ENCODE assay signal across 21 mouse cellular contexts in genomic region chr2:31893110-31893669, GRCm38 (mm10). TPM values are rescaled to one million over a fixed set of nuclear protein-coding genes. Genes with fewer than 3 reads are reported as not detected.
DNase-seq lines count a peak whose midpoint lies in the region; ATAC-seq lines count a peak whose summit lies in the region.
"Had no signal": no experiment of that assay in that cellular context is flagged by ENCODE, and none has a peak within 500 bp of the region (broad histone marks: within the 10 kb centered on the region; RNA-seq: fewer than 3 reads in every experiment).

No protein-coding gene starts in this region.

- no peaks in the 10 kb centered on the region for H3K36me3 ChIP-seq in kidney, embryonic 14.5 days (ENCODE audit: control insufficient read depth, insufficient read depth, low read length)
- H3K36me3 ChIP-seq in embryonic facial prominence, embryonic 12.5 days: no peaks in the 10 kb centered on the region
- no peaks in the 10 kb centered on the region for H3K36me3 ChIP-seq in limb, embryonic 10.5 days
- H3K36me3 ChIP-seq: liver, embryonic 12.5 days had no signal

- 37% methylated on average over 10 of the region's 10 CpGs for WGBS in kidney, embryonic 14.5 days
- 39% methylated on average over 10 of the region's 10 CpGs for WGBS in embryonic facial prominence, embryonic 12.5 days
- 42% methylated on average over 10 of the region's 10 CpGs for WGBS in limb, embryonic 10.5 days

- H3K27ac ChIP-seq in kidney, embryonic 14.5 days (ENCODE audit: low read depth, low read length): peak overlapping the region; percentile 48; the same call in 1 of the 2 replicates
- H3K27ac ChIP-seq in embryonic facial prominence, embryonic 12.5 days: peak overlapping the region; percentile 51
- H3K27ac ChIP-seq in limb, embryonic 10.5 days: peak overlapping the region; percentile 74
- H3K27ac ChIP-seq: liver, embryonic 12.5 days had no signal

- H3K9me3 ChIP-seq in kidney, embryonic 14.5 days (ENCODE audit: control insufficient read depth, low read length): no peaks in the 10 kb centered on the region
- H3K9me3 ChIP-seq in embryonic facial prominence, embryonic 12.5 days: no peaks in the 10 kb centered on the region
- no peaks in the 10 kb centered on the region for H3K9me3 ChIP-seq in limb, embryonic 10.5 days (replicated peaks)
- H3K9me3 ChIP-seq: liver, embryonic 12.5 days had no signal

- peak; percentile 75 for ATAC-seq in kidney, embryonic 14.5 days (ENCODE audit: low FRiP score, low TSS enrichment)
- ATAC-seq in embryonic facial prominence, embryonic 12.5 days (ENCODE audit: insufficient number of reproducible peaks, insufficient read depth, low FRiP score, low TSS enrichment): no peak
- ATAC-seq: CD4-positive, CD25-positive, alpha-beta regulatory T cell, adult 4 months; liver, embryonic 12.5 days had no signal

- intact Hi-C loops in left cerebral cortex, postnatal 4 days (cut with DNase I): no loop called here

- peaks cover 38% of the 10 kb centered on the region for H3K4me1 ChIP-seq in kidney, embryonic 14.5 days (ENCODE audit: control insufficient read depth, insufficient read depth, low read length)
- peaks cover 24% of the 10 kb centered on the region for H3K4me1 ChIP-seq in embryonic facial prominence, embryonic 12.5 days
- H3K4me1 ChIP-seq in limb, embryonic 10.5 days: peaks cover 61% of the 10 kb centered on the region
- H3K4me1 ChIP-seq: liver, embryonic 12.5 days had no signal

- H3K9ac ChIP-seq in kidney, embryonic 14.5 days (ENCODE audit: low read depth, low read length): no peak overlapping the region
- no peak overlapping the region for H3K9ac ChIP-seq in embryonic facial prominence, embryonic 12.5 days
- H3K9ac ChIP-seq: liver, embryonic 12.5 days; lung, embryonic 14.5 days had no signal

- no peak overlapping the region for H3K4me2 ChIP-seq in kidney, embryonic 14.5 days (replicated peaks; ENCODE audit: low read depth, low read length)
- H3K4me2 ChIP-seq in embryonic facial prominence, embryonic 12.5 days (replicated peaks): no peak overlapping the region
- H3K4me2 ChIP-seq: liver, embryonic 12.5 days; lung, embryonic 14.5 days; midbrain, embryonic 11.5 days had no signal

- H3K4me3 ChIP-seq in kidney, embryonic 14.5 days (ENCODE audit: low read length): no peak overlapping the region
- H3K4me3 ChIP-seq in embryonic facial prominence, embryonic 12.5 days: no peak overlapping the region
- no peak overlapping the region; the same call in 1 of the 2 replicates for H3K4me3 ChIP-seq in limb, embryonic 10.5 days
- H3K4me3 ChIP-seq: liver, embryonic 12.5 days had no signal

- peaks cover 10% of the 10 kb centered on the region for H3K27me3 ChIP-seq in kidney, embryonic 14.5 days (ENCODE audit: control insufficient read depth, insufficient read depth, low read length)
- H3K27me3 ChIP-seq in embryonic facial prominence, embryonic 12.5 days: peaks cover 12% of the 10 kb centered on the region; the same call in 1 of the 2 replicates
- H3K27me3 ChIP-seq in limb, embryonic 10.5 days (ENCODE audit: low read depth, poor library complexity, severe bottlenecking): peaks cover 24% of the 10 kb centered on the region

- peak; percentile 32 to 50 for DNase-seq in adrenal gland, adult (ENCODE audit: inconsistent age in 2 of 2, low spot score in 1 of 2)
- no peak for DNase-seq in adrenal gland, postnatal 10 days
- no peak for DNase-seq in kidney, postnatal 25 days
- DNase-seq in limb, embryonic 10.5 days (ENCODE audit: low spot score): no peak
- no peak for DNase-seq in yolk sac, embryonic 10.5 days (ENCODE audit: low spot score)
- no peak for DNase-seq in left cerebral cortex, postnatal 4 days
- DNase-seq: adrenal gland, postnatal 14 days; cerebellum, adult 11-12 months; heart, adult 18-20 months; kidney, adult 2 months; lung, postnatal 4 days; right cerebral cortex, postnatal 4 days had no signal

RNA-seq across cellular contexts. Expression of gene Lamc3, which starts 6.1 kb away (rescaled TPM):
- 10 to 100 TPM; 11.3 to 11.4 TPM for total RNA-seq in adrenal gland, postnatal 10 days (2021)
- 2.0 and 3.6 TPM in 2 replicates for polyA plus RNA-seq in kidney, embryonic 14.5 days (2014; fragmentation: Nextera tagmentation; extraction: Ambion mirVana)
- 1.8 and 2.5 TPM in 2 replicates for polyA plus RNA-seq in embryonic facial prominence, embryonic 12.5 days (2016; fragmentation: Nextera tagmentation; extraction: Ambion mirVana)
- polyA plus RNA-seq in limb, embryonic 10.5 days (2016; fragmentation: Nextera tagmentation; extraction: Ambion mirVana): 0.15 and 0.16 TPM in 2 replicates
- total RNA-seq in left cerebral cortex, postnatal 4 days (2021): 10 to 100 TPM; 11.8 to 12.7 TPM
- total RNA-seq: hematopoietic stem cell, adult 5-6 weeks; MEL had no signal
- polyA plus RNA-seq: CD4-positive, CD25-positive, alpha-beta regulatory T cell, adult 4 months had no signal

RNA-seq across cellular contexts. Expression of gene Fibcd1, which starts 47.4 kb away (rescaled TPM):
- total RNA-seq in adrenal gland, postnatal 10 days (2021): under 1 TPM; 0.27 to 0.39 TPM
- polyA plus RNA-seq in kidney, embryonic 14.5 days (2014; fragmentation: Nextera tagmentation; extraction: Ambion mirVana): 1.1 TPM in 2 replicates
- 0.52 and 0.78 TPM in 2 replicates for polyA plus RNA-seq in embryonic facial prominence, embryonic 12.5 days (2016; fragmentation: Nextera tagmentation; extraction: Ambion mirVana)
- 0.04 and 0.13 TPM in 2 replicates for polyA plus RNA-seq in limb, embryonic 10.5 days (2016; fragmentation: Nextera tagmentation; extraction: Ambion mirVana)
- total RNA-seq in left cerebral cortex, postnatal 4 days (2021): 1 to 10 TPM; 3.9 to 9.9 TPM
- total RNA-seq: common myeloid progenitor, adult 5-6 weeks; heart, adult 18-20 months; hematopoietic stem cell, adult 5-6 weeks; MEL had no signal
- polyA plus RNA-seq: liver, embryonic 12.5 days had no signal

RNA-seq across cellular contexts. Expression of gene Aif1l, which starts 56.7 kb away (rescaled TPM):
- 10 to 100 TPM in 1 of 2 experiments, 1 to 10 TPM in 1; 8.3 to 14.1 TPM for total RNA-seq in adrenal gland, postnatal 10 days (2021)
- 55.8 and 72.1 TPM in 2 replicates for polyA plus RNA-seq in kidney, embryonic 14.5 days (2014; fragmentation: Nextera tagmentation; extraction: Ambion mirVana)
- polyA plus RNA-seq in embryonic facial prominence, embryonic 12.5 days (2016; fragmentation: Nextera tagmentation; extraction: Ambion mirVana): 56.5 and 61.0 TPM in 2 replicates
- polyA plus RNA-seq in limb, embryonic 10.5 days (2016; fragmentation: Nextera tagmentation; extraction: Ambion mirVana): 107 and 120 TPM in 2 replicates
- 10 to 100 TPM; 10.5 to 14.1 TPM for total RNA-seq in left cerebral cortex, postnatal 4 days (2021)

Comparison
In these comparisons a context has a peak if more than half of its experiments do, and no peak if none do; other contexts are left out.
1. DNase-seq: peak in adrenal gland, adult (2 of 2); none in adrenal gland, postnatal 10 days (single experiment), kidney, postnatal 25 days (0 of 2), limb, embryonic 10.5 days (single experiment), yolk sac, embryonic 10.5 days (single experiment) and left cerebral cortex, postnatal 4 days (single experiment).
2. Peak in every context shown above with its lines, with median percentiles within 50 percentile points of each other: H3K27ac ChIP-seq.